Mouse (Mus musculus) testis, postnatal 14 days (tissue): ENCODE data around the gene Ankzf1.
"Not testable (repeated sequence)": the region's sequence is repeated elsewhere in the genome, so short reads cannot be mapped to it uniquely, and the experiment has no call there.

Experiments
- DNase-seq: peaks from one replicate; pipeline ENCODE4 v3.0.0; 2021; ENCODE audit warnings: low spot score

Gene Ankzf1

DNA sequence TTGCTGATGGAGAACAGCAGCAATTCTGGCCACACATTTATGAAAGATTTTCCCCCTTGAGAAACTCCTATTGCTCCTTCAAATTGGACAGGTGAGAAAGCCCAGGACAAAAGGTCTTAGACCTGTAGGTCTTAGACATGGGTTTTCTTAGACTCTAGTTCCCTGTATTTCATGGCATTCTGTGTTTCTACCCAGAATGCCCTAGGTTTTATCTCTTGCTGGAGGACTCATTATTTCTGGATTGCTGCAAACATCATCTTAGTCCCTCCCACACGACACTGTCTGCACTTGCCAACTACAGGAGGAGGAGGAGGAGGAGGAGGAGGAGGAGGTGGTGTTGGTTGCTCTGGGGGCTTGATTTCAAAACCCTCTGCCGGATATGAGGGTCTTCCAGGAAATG is 34.2 kb downstream of the Ankzf1 start:
- no peak for DNase-seq

DNA sequence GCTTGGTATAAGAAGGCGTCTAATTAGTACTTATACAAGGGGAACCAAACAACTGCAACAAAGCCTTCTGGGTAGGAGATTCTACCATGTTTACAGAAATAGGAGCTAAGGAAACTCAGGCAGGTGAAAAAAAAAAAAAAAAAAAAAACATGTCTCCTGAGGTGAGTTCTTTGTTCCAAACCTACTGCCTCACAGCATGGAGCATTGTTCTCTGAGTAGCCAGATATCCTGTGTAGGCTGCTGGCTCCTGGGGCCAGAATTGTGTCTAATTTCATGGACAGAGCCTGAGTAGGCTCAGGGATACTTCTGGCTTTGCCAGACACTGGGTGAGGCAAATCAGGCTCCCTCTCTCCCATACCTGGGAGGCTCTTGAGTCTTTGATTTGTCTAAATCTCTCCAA is 35.7 kb downstream of the Ankzf1 start:
- no peak for DNase-seq

DNA sequence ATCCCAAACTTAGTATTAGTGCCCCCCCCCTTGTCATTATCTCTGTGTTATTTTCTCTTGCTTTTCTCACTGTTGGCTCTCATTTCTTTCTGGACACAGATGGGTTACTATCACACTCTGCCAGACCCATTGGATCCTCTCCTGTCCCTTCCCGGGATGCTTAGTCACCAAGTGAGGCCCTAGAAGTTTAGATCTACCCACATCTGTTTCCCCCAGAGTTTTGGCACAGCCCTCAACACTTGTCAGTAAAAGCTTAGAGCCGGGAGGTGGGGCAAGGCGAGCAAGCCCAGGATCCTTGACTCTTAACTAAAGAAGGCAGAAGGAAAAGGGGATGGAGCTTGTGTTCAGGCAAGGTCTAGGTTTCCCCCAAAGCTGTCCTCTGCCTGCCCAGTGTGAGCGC is 37.2 kb downstream of the Ankzf1 start:
- DNase-seq, result no peak

DNA sequence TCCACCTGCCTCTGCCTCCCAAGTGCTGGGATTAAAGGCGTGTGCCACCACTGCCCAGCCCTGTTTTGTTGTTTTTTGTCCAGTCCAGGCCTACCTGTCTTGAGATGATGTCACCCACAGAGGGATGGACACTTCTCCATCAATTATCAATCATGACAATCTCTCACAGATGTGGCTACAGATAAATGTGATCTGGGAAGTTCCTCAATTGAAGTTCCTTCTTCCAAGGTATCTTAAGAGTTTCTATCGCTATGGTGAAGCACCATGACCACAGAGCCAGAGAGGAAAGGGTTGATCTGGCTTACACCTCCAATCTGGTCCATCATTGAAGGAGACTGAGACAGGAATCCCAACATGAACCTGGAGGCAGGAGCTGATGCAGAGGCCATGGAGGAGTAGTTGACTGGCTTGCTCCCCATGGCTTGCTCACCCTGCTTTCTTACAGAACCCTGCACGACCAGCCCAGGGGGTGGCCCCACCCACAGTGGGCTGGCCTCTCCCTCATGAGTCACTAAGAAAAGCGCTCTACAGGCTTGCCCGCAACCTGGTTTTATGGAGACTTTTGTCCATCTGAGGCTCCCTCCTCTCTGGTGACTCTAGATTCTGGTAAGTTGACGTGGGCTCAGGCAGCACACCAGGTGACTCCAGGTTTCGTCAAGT is 38.5 kb downstream of the Ankzf1 start:
- DNase-seq, result no peak

DNA sequence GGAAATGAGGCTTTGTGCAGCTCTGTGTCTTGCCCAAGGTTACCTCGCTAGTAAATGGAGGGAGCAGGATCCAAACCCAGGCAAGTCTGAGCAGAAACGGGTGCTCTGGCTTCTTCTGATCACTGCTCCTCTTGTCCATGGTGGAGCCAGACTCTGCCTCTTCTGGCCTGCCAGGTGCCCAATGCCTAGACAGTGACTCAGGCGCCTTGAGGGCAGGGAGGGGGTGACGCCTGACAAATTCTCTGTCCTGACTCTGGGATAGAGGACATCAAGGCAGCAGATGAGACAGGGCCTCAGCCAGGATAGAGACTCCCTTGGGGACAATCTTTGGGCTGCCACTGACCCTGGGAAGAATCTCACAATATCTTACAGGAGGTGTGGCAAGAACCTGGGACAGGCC is 39.3 kb downstream of the Ankzf1 start:
- no peak for DNase-seq

DNA sequence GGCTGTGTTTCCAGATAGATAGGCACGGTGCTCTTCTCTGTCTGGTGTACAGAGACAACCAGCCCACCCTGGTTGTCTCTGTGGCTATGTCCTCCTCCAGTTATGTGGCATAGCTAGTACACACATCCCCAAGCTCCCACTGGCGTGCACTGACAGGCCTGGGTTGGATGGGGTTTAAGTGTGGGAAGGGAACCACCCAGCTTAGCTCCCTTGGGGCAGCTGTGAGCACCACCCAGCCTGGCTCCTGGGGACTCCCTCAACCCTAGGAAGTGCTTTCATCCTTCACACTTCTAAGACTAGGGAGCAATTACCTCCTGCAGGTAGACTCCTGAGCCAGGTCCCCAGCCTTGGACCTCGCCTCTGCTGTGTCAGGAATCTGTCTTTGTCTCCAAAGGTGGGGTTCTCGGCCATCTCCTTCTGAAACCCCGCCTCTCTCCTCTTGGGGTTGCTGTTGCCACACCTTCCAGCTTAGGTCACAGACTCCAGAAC is 39.8 kb downstream of the Ankzf1 start, which contains the start of gene A630095N17Rik:
TSS of gene A630095N17Rik (minus strand) at position 439 of the 489 bp plus-strand sequence.
- DNase-seq, result no peak

DNA sequence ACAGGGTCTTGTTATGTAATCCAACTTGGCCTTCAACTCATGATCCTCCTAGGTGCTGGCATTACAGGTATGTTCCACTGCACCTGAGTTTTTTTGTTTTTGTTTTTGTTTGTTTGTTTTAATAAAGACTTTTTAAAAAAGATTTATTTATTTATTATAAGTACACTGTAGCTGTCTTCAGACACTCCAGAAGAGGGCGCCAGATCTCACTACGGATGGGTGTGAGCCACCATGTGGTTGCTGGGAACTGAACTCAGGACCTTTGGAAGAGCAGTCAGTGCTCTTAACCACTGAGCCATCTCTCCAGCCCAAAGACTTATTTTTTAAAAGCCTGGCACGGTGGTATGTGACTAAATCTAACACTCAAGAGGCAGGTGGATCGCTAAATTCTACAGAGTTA is 40.5 kb downstream of the Ankzf1 start:
- not testable (repeated sequence) for DNase-seq

DNA sequence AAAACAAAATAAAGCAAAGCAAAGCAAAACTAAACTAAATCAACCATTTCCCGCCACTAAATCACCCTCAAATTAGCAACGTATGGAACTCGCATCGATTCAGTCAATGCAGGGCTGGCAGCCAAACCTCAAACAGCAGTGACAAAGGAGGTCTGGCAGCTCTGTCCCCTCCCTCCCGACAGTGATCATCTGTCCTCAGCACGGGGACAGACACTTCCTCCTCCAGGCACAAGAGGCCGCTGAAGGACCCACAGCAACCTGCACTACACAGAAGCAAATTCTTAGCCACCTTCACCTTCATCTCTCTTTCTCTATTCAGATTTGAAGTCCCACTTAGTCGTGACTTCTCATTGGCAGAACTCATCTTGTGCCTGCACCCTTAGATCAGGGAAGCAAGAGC is 42.7 kb downstream of the Ankzf1 start:
- DNase-seq, result no peak

DNA sequence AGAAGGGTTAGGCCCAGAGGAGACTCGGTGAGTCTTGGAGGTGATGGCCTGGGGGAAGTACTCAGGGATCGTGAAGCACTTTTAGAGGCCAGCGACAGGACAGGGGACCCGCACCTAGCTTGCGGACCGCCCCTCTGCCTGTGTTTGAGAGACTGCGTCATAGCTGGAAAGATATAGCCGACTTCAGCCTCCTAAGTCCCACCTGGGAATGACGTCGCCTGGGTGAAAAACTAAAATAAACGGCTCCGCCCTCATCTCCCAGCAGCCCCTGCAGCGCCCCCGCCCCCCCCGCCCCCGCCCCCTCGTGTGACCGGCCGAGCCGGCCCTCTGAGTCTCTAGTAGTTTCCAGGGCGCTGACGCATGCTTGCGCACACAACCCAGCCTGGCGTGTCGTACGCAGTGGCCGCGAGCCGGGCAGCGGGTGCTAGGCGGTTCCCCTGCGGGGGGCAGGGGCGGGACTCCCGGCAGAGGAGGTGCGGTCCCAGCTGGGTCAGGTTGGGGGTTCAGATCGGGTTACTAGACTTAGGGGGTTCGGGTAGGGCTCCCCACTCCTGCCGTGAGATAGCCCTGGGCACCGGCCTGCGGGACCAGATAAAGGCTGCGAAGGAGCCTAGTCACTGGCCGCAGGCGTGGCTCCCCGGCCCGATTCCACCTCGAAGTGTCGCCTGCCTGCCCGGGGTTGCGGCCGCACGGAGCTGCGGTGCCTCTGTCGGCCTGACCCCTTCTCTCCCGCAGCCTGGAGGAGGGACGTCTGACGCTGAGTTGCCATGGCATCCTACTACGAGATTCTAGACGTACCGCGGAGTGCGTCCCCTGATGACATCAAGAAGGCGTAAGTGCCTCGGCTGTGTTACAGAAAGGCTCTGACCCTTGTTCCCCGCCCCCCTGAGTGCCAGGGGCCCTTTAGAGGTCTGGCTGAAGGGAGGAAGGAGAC is 44.4 kb downstream of the Ankzf1 start, which contains the start of gene Dnajb2:
TSS of gene Dnajb2 (plus strand) at position 290 of the 934 bp plus-strand sequence.
- peak; percentile 78 for DNase-seq

DNA sequence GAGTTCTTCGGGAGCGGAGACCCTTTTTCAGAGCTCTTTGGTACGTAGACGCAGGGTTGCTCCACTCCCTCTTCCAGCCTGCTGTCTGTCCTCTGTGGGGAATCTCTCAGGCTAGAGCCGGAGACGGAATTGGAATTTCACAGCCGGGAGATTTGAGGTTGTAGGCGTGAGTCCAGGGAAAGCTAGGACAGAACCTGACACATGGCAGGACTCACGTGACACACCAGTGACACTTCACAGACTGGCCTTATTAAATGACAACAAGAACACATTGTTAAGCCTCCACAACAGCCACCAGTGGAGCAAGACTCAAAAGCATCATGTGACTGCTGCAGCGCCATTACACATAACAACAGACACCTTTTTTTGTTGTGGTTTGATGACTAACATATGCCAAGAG is 47.6 kb downstream of the Ankzf1 start:
- no peak for DNase-seq

DNA sequence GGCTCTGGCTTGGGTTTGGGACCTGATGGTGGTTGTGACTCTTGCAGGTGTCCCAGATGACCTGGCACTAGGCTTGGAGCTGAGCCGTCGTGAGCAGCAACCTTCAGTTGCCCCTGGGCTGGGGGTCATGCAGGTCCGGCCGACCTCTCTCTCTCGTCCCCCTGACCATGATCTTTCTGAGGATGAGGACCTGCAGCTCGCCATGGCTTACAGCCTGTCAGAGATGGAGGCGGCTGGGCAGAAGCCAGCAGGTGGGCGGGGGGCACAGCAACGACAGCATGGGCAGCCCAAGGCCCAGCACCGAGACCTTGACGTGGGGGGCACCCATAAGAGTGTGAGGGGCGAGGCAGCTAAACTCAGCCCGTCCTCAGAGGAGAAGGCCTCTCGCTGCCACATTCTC is 51.5 kb downstream of the Ankzf1 start:
- DNase-seq, result no peak

DNA sequence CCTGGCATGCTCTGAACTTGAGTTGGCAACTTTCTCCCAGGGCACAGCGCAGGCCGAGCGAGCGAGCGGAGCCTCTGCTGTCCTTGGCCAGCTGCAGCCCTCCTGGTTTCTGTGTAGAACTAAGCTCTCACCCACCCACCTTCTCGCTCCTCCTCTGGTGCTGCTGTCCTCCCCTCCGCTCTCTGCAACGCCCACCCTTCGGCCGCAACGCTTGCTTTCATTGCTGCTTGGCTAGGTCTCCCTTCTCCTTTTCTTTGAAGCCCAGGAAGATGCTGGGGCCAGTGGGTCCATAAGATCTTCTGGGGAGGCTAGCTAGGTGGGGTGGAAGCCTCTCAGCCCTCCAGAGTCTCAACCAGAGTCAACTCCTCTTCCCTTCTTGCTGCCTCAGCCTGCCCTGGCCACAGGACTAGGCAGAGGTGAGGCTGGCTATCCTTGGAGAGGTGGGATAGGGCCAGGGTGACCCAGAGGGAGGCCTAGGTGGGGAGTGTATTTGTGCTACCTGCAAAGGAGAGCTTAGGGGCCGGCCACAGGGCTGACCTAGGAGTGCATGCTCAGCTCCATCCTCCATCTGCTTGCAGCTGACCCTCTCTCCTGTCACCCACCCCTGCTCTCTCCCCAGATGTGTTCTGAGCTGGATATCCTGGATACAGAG is 52.4 kb downstream of the Ankzf1 start:
- DNase-seq, result no peak

DNA sequence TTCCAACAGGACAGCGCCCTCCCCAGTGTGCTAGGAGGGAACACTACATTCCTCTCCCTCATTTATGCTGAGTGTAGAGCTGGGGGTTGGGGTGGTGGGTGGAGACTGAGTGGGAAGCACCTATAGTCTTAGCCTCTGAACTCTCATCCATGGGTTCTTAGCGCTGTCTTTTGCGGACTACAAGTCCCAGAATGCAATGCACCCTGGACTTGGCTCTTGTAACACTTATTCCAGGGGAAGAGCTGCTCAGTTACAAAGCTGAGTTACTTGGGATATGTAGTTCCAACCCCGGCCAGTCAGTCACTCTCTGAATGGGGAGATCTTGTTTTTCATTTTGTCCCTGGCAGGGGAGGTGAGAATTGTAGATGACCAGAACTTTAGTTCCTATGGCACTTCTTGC is 52.9 kb downstream of the Ankzf1 start:
- DNase-seq, result no peak

DNA sequence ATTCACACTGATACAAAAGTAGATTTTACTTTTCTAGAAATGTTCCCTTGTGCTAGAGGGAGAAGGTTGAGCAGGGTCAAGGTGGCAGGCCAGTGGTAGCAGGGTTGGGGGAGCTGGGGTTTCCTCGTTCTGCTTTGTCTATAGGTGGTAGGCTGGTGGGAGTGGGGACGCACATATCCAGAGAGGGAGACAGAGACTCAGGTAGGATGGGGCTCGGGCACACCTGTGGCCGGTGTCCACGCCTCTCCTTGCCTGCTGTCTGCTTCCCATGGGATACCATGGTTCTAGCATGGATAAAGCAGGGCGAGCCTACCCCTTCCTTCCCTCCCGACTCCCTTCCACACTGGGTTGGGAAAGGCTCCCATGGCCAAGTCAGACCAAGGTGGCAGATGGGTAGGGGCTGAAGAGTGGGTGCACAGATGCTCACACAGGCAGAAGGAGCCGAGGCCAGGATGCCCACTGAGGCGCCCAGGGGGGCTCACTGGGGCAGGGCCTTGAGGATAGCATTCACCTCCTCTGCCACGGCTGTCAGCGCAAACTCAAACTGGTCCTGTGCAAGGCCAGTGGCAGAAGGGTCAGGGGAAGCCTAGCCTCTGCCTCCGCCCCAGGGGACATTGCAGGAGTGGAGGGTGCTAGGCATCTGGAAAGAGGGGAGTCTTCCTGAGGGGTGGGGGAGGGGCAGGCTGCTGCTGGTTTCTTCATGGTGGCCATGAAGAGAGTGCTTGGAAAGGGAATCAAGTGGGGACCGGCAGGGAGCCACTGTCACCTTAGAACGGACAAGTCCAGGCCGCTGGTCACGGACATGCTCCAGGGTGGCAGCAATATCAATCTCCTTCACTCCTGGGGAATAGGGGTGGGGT is 55.4 kb downstream of the Ankzf1 start:
- DNase-seq, result no peak

DNA sequence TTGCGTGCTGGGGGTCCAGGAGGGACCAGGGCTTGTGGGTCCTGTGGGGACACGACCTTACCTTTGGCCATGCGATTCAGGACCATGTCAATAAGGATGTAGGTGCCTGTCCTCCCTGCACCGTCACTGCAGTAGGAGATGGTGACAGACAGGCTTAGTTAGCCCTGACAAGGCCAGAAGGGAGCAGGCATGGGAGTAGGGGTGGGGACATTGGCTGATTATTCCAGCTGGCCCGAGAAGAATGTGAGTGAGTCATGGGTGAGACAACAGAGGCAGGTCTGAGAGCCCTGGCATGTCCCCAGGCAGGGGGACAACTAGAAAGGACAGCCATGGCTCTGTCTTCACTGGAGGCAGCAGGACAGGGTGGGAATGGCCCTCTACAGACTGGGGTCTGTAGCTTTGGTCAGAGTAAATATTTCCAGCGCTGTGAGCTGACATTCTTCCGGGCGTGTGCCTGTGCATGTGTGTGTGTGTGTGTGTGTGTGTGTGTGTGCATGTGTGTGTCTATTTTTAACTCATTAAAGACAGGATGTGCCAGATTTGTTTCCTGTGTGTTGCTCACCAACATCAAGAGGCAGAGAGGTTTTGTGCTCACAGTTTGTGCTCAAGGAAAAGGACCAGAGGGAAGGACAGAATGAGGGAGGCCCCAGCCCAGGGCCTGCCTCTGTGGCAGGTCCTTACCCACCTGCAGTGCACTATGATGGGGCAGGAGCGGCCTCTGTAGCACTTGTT is 56.3 kb downstream of the Ankzf1 start:
- no peak for DNase-seq
